Mouse (Mus musculus) heart, postnatal 36 days (tissue): ENCODE data around the gene Foxj3. TPM values are rescaled to one million over a fixed set of nuclear protein-coding genes. Genes with fewer than 3 reads are reported as not detected.
"Not testable (repeated sequence)": the region's sequence is repeated elsewhere in the genome, so short reads cannot be mapped to it uniquely, and the experiment has no call there.

ENCODE experiments used
- DNase-seq, 2 experiments: peaks; one replicate each; pipeline ENCODE4 v3.0.0; 2021 to 2022
- intact Hi-C: fragments of 180-260 bp; cut with DNase I; formaldehyde crosslinking; loops from one replicate; pipeline ENCODE4 v1.15.1; 2025
- total RNA-seq, 2 experiments: library from RNA; stranded (reverse); gene quantifications; 2 replicates each; pipeline ENCODE4 v1.2.3; 2021

The Foxj3 gene
- 10 to 100 TPM; 30.0 to 31.3 TPM for total RNA-seq

- intact Hi-C loops: loop anchor here (5.0 to 10.0 kb wide), 6 partner anchors 86 to 914 kb away; partner anchors contain the start of genes AU022252, Cfap57, Ebna1bp2 and P3h1
These were observed at the start of gene Foxj3 for GRCm38 (mm10) chr4:119536615-119537014. Gene Foxj3, plus strand, starts transcription at chr4:119537004.

GRCm38 (mm10) chr4:119489666-119490065 lies 47.1 kb upstream of the Foxj3 start:
- no peak for DNase-seq
- intact Hi-C loops: loop anchor here (5.0 kb wide), 1 partner anchor 178 kb away; no protein-coding TSS in a partner anchor

More at GRCm38 (mm10) chr4:119536615-119537014, at the start of gene Foxj3:
- DNase-seq: not testable (repeated sequence)

- no peak for DNase-seq
- intact Hi-C loops: loop anchor here (5.0 kb wide), 1 partner anchor 176 kb away; no protein-coding TSS in a partner anchor
These were observed 46.0 kb upstream of the Foxj3 start for GRCm38 (mm10) chr4:119490806-119491205.

DNA sequence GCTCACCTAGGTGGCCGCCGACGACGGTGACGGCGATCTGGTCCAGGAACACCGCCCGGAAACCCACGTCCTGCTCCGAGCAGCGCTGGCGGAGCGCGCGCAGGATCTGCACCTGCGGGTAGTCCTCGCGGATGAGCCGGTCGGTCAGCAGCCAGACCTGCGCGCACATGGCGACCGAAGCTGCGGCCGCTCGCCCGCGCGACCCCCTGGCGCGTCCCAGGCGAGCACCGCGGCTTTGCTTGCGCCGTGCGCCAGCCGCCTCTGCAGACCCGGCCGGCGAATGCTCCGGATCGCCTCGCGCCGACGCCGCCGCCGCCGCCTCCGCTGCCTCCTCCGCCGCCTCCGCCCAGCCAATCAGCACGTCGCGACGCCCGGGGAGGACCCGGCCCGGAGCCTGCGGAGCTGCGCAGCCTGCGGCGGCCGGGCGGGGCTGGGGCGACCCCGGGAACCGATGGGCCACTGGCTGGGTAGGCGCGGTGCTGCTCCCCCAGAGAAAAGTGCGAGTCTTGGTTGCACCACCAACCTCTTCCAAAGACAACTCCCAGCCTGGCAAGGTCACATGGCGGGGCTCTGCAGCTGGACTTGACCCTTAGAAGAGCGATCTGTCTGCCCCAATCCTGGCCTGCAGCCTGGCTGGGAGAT lies 44.4 kb upstream of the Foxj3 start, which contains the start of gene Rimkla:
Rimkla (minus strand) TSS at position 338 of the 642 bp plus-strand sequence.
- intact Hi-C loops: loop anchor here (5.0 kb wide), 1 partner anchor 175 kb away; no protein-coding TSS in a partner anchor
- DNase-seq: peak; percentile 55 to 68

DNA sequence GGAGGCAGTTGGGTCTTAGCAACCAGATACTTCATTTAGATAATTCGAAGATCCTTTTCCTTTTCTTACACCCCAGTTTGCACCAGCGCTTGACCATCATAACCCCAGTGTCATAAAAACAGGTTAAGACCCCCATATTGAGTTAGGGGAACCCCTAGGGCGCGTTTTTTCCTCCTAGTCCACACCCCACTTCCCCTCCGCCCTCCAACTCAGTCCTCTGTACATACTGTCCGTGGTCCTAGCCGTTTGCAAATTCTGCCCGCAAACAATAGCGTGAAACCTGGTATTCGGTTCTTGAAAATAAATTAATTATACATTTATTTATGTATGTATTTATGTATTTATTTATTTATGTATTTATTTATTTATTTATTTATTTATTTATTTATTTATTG lies 43.9 kb upstream of the Foxj3 start:
- no peak for DNase-seq
- intact Hi-C loops: loop anchor here (5.0 kb wide), 1 partner anchor 174 kb away; no protein-coding TSS in a partner anchor

DNA sequence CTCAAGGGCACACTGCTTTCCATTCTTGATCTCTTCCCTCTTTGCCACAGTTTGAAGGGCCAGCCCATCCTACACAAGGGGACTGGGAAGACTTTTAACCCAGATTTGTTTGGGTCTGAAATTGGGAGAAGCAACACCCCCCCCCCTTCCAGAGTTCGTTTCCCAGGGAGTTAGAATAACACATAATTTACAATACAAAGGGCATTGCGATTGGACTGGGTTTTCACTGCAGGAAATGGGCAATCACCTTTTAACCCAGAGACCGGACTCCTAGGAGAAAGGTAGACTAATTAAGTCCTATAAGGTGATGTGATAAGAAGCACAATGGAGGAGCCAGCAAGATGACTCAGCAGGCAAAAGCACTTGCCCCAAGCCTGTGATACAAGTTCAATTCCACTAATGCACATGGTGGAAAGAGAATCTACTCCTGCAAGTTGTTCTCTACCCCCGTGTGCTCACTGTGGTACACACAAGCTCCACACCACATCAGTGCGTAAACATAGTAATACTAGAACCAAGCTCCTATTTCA lies 38.4 kb upstream of the Foxj3 start:
- intact Hi-C loops: no loop called here
- no peak for DNase-seq

DNA sequence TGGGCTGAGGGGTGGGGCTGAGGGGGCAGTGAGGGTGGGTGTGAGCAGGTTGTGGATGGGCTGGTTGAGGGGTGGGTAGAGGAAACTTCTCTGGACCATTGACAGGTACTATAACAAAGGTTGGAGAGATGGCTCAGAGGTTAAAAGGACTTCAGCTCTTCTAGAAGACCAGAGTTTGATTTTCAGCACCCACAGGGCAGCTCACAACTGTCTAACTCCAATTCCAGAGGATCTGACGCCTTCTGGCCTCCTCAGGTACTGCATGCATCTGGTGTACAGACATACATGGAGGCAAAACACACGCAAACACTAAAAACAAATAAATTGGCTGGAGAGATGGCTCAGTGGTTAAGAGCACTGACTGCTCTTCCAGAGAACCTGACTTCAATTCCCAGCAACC lies 25.2 kb upstream of the Foxj3 start:
- no peak for DNase-seq
- intact Hi-C loops: loop anchor here (5.0 kb wide), 1 partner anchor 49 kb away; no protein-coding TSS in a partner anchor

DNA sequence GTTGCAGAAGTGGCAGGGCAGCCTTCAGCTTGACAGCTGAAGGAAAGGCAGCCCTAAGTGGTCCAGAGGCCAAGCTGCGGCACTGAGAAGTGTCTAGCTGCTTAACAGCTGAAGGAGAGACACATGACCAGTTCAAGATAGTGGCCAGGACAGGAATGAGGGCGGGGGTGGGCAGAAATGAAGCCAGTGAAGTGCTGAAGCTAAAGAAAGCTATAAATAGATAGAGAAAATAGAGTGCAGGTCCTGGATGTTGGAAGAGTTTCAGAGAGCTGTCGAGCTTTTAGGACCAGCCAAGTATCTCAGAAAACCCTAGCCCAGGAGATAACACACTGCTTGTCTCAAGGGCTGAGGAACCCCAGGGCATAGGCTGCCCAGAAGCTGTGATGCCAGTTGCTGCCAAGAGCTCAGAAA lies 24.1 kb upstream of the Foxj3 start:
- DNase-seq: peak in 1 of 2 experiments; percentile 9
- intact Hi-C loops: loop anchor here (5.0 kb wide), 1 partner anchor 50 kb away; no protein-coding TSS in a partner anchor

DNA sequence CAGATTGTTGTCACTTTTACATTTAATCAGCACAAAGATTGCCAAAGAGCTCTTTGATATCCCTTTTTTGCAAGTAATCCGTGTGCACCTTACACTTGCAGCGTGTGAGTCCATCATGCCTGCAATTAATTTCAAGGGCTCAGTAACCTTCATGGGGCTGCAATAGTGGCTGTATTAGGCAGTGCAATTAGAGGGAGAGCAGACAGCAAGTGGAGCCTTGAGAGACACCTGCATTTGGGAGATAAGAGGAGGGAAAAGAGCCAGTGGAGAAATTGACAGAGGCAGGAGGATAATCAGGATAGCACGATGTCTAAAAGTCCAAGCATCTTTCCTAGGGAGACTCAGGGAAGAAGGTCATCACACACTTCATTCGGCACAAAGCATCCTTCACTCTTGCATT lies 13.2 kb upstream of the Foxj3 start:
- no peak for DNase-seq
- intact Hi-C loops: no loop called here

GRCm38 (mm10) chr4:119524010-119524409 lies 12.8 kb upstream of the Foxj3 start:
- intact Hi-C loops: no loop called here
- no peak for DNase-seq

- intact Hi-C loops: no loop called here
- no peak for DNase-seq
These were observed 12.3 kb upstream of the Foxj3 start for GRCm38 (mm10) chr4:119524466-119524865.

- intact Hi-C loops: no loop called here
- no peak for DNase-seq
These were observed 10.4 kb upstream of the Foxj3 start for GRCm38 (mm10) chr4:119526329-119526845.

DNA sequence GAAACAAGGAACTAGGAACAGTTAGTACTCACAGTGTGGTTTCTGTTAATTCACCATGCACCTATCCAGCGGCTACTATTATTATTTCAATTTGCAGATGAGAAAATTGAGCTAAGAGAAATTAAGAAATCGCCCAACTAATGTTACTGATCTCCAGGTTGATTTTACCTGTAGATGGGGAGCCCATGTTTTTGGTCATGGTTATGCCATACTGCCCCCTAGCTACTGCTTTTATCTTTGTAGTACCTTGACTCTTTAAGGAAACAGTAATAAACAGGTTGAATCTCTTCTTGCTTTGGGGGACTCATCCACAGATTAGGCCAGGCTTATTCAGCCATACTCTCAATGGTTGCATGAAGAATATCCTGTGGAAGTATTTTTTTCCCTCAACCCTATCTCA lies 5.0 kb upstream of the Foxj3 start:
- DNase-seq: no peak
- intact Hi-C loops: loop anchor here (10.0 kb wide), 1 partner anchor 357 kb away; the partner anchor contains the start of gene Zfp691

DNA sequence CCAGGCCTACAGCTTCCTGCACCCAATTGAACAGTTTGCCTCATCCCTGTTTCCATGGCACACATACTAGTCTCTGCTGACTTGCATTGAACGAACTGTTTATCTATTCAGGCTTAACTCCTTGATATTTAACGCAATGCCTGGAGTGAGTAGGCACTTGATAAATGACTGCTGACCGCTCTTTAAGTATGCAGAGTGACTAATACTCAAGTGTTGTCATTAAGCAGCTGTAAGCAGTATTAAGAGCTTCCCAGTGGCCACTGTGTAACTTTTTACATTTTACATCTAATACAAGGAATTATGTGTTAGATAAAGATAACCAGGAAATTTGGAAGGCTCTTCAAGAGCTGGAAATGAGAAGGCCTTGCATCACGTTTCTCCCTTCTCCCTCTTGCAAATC lies 1.7 kb upstream of the Foxj3 start:
- intact Hi-C loops: loop anchor here (5.0 to 10.0 kb wide), 6 partner anchors 87 to 913 kb away; partner anchors contain the start of genes AU022252, Cfap57, Ebna1bp2 and P3h1
- no peak for DNase-seq

DNA sequence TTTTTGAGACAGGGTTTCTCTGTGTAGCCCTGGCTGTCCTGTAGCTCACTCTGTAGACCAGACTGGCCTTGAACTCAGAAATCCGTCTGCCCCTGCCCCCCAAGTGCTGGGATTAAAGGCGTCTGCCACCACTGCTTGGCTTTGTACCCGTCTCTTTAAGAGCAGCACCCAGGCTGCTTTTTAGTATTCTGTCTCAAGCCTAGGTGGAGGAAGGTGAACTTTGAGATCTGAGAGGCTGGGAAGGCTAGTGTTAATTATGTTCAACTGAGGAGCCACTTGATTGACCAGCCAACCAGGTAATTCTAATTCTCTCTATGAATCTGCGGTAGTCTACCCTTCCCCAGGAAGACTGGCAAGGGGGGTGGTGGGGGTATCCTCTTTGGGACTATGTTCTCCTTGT lies 632 bp downstream of the Foxj3 start:
- intact Hi-C loops: loop anchor here (5.0 to 10.0 kb wide), 6 partner anchors 85 to 915 kb away; partner anchors contain the start of genes AU022252, Cfap57, Ebna1bp2 and P3h1
- DNase-seq: no peak

DNA sequence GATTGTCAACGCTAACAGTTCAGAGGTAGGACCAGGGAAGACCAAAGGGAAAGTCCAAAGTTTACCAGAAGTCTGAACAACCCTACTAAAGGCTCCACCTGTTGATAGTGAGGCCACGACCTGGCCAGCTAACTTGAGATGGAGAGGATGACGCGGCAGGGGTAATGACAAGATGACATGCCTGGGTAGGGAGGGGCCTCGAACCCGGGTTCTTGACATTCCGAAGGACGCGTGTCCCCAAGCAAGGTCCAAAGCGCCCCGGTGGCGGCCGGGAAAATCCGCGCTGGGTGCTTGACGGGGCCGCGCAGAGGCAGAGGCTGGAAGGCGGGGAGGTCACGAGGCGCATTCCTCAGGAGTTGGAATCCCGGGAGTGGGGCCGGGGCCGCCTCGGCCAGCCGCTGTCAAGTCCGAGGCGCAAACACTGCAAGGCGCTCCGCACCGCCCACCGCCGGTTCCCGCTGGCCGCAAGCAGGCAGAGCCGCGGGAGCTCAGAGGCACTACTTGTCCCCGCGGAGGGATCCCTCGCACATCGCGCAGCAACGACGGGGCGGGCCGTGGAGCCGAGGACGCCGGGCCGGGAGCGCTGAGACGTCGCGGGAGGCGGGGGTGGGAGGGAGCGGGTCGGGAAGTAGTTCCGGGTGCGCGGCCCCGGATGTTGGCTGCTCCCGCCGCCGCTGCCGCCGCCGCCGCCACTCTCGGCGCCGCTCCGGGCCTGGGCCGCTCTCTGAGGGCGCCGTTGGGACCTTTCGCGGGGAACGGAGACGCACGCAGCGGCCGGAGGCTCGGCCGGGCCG lies 2.4 kb downstream of the Foxj3 start, which contains the start of gene Frg2f1:
Frg2f1 (minus strand) TSS at position 499 of the 794 bp plus-strand sequence.
- intact Hi-C loops: loop anchor here (5.0 to 10.0 kb wide), 6 partner anchors 83 to 917 kb away; partner anchors contain the start of genes AU022252, Cfap57, Ebna1bp2 and P3h1
- peak; percentile 96 to 97 for DNase-seq

DNA sequence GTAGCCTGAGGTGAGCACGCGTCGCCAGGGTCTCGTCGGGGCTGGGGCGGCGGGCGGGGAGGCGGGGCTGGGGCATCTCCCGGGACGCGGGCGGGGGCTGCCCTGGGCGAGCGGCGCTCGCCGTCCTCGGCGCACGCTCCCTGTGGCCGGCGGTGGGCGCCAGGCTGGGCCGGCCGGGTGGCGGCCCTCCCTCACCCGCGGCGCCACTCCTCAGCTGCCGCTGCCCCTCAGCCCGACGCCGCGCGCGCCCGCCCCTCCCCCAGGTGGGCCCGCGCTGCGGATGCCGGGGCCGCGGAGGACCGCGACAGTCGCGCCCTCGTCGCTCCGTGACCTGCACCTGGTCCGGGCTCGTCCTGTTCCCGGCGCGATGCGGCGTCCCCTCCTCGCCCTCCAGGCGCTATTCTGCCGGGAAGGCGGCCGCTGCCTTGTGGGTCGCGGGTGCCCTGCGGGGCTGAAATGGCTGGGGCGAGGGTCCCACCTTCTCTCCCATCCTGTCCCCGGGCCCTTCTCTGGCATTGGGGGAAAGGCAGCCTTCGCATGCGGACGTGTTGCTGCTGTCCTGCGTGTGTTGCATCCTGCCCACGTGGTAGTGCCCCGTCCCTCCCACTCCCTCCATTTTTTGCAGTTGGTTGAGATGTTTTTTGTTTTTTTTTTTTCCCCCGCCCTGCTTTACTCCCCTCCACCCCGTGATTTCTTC lies 3.2 kb downstream of the Foxj3 start:
- intact Hi-C loops: loop anchor here (5.0 to 10.0 kb wide), 6 partner anchors 82 to 918 kb away; partner anchors contain the start of genes AU022252, Cfap57, Ebna1bp2 and P3h1
- peak in 1 of 2 experiments; percentile 41 for DNase-seq

DNA sequence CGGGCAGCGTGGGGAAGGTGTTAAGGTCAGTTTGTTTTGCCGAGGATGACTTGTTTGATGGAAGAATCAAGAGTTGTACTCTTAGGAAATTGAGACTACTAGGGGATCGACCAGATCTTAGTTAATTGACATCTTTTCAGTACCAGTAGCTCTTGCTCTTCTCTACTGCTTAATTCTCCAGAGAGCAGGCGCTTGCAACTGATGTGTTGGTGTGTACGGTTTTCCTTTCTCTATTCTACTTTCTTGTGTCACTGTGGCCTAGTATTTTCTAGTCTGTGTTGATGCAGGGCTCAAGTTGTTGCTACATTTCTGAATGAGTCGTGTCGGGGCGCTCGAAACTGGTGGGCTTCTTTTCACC lies 3.7 kb downstream of the Foxj3 start:
- intact Hi-C loops: no loop called here
- no peak for DNase-seq

DNA sequence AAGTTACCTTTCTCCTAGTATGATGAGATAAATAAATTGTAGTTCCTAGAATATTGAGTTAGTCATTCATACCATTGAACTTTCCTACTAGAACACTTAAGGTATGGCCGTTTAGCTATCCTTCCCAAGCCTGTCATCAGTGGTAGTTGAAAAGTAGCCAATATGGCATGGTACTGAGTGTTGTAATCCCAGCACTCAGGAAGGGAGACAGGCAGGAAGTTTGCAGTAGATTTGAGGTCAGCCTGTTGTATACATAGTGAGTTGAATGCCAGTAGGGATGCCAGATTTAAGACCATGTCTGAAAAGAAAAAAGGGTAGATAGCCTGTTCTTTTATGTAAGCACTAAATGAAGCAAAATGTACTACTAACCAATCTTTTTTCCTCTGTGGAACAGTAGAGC lies 14.1 kb downstream of the Foxj3 start:
- intact Hi-C loops: no loop called here

DNA sequence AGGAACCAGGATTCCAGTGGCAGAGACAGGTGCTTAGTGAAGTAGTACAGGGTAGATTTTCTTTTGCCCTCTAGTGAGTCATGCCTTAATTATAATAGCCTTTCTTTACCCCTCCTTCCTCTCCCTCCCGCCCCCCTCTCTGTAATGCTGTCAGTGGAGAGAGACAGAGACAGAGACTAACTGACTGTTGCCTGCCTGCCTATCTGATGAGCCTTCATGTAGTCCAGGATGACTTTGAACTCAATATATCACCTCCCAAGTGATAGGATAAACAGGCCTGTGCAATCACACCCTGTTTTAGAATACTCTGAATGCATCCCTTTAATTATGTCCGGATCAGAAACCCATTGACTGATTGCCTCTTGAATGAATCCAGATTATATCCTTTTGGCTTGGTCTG lies 18.7 kb downstream of the Foxj3 start:
- DNase-seq: no peak
- intact Hi-C loops: no loop called here

More for the DNA sequence above, 14.1 kb downstream of the Foxj3 start:
- no peak for DNase-seq
